Mouse (Mus musculus): ENCODE data around the gene Gltp. TPM values are rescaled to one million over a fixed set of nuclear protein-coding genes. Genes with fewer than 3 reads are reported as not detected.

The Gltp gene
- total RNA-seq, 1 experiment from 2014 or later: 43.3 TPM

DNA sequence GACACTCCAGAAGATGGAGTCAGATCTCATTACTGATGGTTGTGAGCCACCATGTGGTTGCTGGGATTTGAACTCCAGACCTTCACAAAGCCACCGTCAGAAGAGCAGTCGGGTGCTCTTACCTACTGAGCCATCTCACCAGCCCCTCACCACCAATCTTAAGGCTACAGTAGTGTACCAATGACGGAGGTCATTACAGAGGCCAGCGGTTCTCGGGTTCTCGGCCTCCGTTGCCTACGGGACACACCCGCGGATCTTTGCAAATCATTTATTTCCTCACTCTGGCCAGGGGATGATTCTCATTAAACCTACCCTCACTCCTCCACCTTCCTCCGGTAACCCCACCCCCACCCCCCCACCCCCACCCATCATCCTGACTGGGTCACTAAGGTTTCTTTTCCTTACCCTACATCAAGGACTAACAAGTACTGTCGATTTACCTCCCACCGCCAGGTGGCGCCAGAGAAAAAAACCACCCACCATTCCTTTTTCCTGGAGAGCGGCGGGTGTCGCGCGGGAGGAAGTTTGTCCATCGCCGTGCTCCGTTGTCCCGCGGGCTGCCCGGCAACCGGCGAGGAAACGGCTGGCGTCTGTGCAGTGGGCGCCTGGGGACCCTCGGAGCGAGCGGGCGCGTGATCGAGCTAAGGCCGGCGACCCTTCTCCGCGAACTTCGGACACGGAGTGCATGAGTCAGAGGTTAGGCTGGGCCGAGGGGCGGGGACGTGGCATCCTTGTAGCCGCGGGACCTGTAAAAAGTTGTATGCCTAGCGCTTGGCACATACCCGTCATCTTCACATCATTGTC, 16.7 kb upstream of the Gltp start, which contains the start of gene Tchp:
Gene Tchp (plus strand): TSS at position 496 of the 804 bp plus-strand sequence.
- ATAC-seq (ENCODE audit: extremely low read depth, insufficient number of reproducible peaks, low FRiP score, poor library complexity, severe bottlenecking): peak; percentile 70

- ATAC-seq (ENCODE audit: extremely low read depth, insufficient number of reproducible peaks, low FRiP score, poor library complexity, severe bottlenecking): no peak; the same call in 1 of the 2 replicates
Measured at GRCm38 (mm10) chr5:114702403-114703392, 11.9 kb upstream of the Gltp start.

DNA sequence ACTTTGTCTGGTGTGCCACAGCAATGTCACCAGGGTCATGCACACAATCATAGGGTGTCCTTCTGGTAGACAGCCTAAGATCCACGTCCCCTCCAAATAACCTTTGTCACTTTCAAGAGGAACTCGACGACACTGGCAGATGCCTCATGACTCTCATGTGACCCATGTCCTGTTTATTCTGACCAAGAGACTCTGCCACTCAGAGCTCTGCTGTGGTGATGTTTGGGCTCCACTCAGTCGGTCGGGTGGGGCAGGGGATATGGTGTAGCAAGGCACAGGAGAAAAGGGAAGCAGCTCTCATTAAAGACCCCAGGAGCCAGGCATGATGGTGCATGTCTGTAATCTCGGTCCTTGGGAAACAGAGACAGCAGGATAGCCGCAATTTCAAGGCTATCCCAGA, 8.2 kb upstream of the Gltp start:
- no peak for ATAC-seq (ENCODE audit: extremely low read depth, insufficient number of reproducible peaks, low FRiP score, poor library complexity, severe bottlenecking)

DNA sequence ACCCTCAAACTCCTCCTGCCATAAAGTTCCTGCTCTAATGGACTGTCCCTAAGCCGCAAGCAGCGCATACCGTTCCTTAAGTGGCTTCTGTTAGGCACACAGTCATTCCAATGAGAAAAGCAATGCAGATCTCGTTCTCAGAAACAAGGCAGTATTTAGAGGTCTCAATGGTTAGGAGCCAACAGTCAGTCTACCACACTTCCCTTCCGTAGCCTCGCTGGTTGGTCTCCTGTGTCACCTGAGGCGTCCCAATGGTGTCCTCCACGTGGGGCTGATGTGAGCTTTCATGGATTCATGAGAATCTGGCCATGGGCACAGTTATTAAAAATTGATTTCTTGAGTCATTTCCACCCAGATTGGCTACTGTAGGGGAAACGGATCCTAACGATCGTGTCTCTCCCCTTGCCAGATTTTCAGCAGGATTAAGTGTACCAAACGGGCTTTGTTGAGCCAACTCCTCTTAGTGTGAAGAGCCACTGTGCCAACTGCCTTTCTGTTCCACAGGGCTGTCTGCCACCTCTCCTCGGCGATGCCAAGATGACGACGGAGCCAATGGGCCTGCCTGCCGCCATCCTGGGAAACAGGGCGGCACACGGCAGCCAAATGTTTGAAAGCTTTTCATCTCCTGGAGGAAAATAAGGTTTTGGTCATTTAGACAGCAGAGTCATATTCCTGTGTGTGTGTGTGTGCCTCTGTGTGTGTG, 7.4 kb upstream of the Gltp start:
- no peak for ATAC-seq (ENCODE audit: extremely low read depth, insufficient number of reproducible peaks, low FRiP score, poor library complexity, severe bottlenecking)

GRCm38 (mm10) chr5:114696939-114697338, 6.2 kb upstream of the Gltp start:
- ATAC-seq (ENCODE audit: extremely low read depth, insufficient number of reproducible peaks, low FRiP score, poor library complexity, severe bottlenecking): no peak

DNA sequence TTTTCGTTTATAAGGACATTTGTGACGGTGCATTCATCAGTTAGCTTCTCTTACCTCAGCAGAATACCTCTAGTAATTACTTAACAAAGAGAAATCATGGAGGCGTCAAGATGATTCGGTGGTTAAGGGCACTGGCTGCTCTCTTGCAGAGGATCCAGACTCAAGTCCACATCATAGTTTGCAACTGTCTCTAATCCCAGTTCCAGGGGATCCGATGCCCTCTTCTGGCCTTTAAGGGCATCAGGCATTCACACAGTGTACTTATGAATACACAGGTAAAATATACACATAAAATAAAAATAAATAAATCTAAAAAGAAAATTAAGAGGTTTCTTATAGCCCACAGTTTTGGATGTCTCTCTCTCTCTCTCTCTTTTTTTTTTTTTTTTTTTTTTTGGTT, 5.0 kb upstream of the Gltp start:
- ATAC-seq (ENCODE audit: extremely low read depth, insufficient number of reproducible peaks, low FRiP score, poor library complexity, severe bottlenecking): no peak

GRCm38 (mm10) chr5:114689700-114690366, 951 bp downstream of the Gltp start:
- ATAC-seq (ENCODE audit: extremely low read depth, insufficient number of reproducible peaks, low FRiP score, poor library complexity, severe bottlenecking): no peak

DNA sequence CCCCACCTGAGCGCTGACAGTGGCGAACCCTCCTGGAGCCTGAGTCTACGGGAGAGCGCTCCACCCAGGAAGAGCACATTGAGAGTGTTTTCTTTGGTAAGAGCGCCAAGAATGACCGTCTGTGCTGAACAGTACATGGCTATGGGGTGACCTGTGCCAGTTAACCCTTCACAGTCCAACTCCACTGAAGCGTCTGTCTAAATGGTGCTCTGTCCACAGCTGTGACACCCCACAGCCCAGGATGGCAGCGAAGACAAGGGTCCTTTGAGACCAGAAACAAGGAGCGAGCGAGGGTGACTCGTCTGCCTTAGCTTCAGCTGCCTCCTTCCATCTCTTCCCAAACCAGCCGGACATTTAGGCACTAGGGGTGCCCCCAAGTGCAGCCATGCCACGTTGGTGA, 2.1 kb downstream of the Gltp start:
- ATAC-seq (ENCODE audit: extremely low read depth, insufficient number of reproducible peaks, low FRiP score, poor library complexity, severe bottlenecking): no peak

DNA sequence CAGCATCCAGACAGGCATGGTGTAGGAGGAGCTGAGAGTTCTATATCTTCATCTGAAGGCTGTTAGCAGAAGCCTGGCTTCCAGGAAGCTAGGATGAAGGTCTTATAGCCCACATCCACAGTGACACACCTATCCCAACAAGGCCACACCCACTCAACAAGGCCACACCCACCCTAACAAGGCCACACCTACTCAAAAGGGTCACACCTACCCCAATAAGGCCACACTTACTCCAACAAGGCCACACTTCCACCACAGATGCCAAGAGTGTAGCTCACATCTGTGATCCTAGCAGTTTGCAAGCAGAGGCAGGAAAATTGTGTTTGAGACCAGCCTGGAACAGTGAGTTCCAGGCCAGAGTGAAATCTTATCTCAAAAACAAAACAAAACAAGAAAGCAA, 2.9 kb downstream of the Gltp start:
- ATAC-seq (ENCODE audit: extremely low read depth, insufficient number of reproducible peaks, low FRiP score, poor library complexity, severe bottlenecking): no peak

DNA sequence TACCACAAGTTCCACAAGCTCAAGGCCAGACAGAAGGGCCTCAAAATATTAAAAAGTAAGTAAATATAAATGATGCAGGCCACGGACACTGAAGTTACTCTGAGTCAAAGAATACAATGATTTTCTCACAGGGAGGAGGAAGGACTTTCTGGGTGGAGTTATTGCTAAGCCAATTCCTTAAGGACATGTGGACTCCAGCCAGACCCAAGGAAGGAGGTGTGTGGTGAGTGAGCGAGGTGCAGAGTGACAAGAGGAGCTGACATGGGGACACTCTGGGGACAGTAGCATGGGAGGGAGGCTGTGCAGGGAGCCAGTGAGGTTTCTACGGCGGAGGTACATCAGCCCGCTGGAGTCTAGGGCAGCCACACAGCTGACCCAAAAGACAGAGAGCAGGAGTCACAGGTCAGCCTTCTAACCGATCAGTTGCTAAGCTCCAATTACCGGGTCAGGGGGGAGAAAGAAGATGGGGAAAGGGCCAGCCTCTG, 4.0 kb downstream of the Gltp start:
- ATAC-seq (ENCODE audit: extremely low read depth, insufficient number of reproducible peaks, low FRiP score, poor library complexity, severe bottlenecking): no peak

GRCm38 (mm10) chr5:114685986-114686385, 4.8 kb downstream of the Gltp start:
- ATAC-seq (ENCODE audit: extremely low read depth, insufficient number of reproducible peaks, low FRiP score, poor library complexity, severe bottlenecking): no peak

- ATAC-seq (ENCODE audit: extremely low read depth, insufficient number of reproducible peaks, low FRiP score, poor library complexity, severe bottlenecking): peak; percentile 21; the same call in 1 of the 2 replicates
Measured at GRCm38 (mm10) chr5:114681717-114682116, 9.1 kb downstream of the Gltp start.

DNA sequence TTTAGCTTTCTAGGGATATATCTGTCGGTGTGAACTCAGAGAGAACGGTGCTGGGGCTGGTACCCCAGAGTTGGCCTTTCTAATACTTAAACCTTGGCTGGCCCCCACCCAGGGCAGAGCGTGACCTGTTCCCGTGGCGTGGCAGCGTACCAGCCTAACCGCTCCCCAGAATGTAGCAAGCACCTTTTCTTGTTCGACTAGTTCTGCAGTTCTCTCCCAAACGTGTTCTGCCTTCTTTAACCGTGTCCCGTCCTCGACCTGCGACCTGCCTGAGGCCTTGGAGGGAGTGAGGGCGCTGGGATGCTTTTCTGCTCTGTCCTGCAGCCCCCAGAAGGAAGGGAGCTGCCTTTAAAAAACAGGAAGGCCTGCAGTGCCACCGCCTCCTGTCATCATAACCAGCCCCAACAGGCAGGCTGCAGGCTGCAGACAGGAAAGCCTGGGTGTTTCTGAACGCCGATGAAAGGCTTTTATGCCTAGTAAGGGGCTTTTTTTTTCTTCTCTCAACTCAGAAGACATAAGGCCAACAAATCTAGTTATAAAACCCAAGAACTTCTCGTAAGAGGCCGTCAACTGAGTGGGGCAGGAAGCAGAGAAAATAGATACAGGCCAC, 10.0 kb downstream of the Gltp start:
- ATAC-seq (ENCODE audit: extremely low read depth, insufficient number of reproducible peaks, low FRiP score, poor library complexity, severe bottlenecking): no peak

- no peak for ATAC-seq (ENCODE audit: extremely low read depth, insufficient number of reproducible peaks, low FRiP score, poor library complexity, severe bottlenecking)
Measured at GRCm38 (mm10) chr5:114679841-114680591, 10.8 kb downstream of the Gltp start.

- ATAC-seq (ENCODE audit: extremely low read depth, insufficient number of reproducible peaks, low FRiP score, poor library complexity, severe bottlenecking): no peak
Measured at GRCm38 (mm10) chr5:114674594-114674993, 16.2 kb downstream of the Gltp start.

DNA sequence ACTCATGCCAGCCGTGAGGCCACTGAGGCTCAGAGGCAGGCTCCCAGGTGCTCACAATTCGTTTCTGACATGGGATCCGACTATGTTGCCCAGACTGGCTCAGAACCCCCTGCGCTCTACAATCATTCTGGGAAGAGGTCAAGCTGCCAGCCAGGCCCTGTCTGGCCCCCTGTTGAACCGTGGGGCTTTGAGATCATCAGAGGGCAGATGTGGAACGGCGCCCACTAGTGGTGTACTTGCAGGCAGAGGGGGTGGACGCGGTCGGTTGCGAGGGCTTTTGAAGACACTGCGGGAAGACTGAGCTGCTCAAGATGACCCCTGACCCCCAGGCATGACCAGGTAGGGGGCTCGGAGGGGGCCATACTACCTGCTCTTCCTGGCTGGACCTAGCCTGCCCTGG, 17.7 kb downstream of the Gltp start:
- ATAC-seq (ENCODE audit: extremely low read depth, insufficient number of reproducible peaks, low FRiP score, poor library complexity, severe bottlenecking): no peak

- no peak for ATAC-seq (ENCODE audit: extremely low read depth, insufficient number of reproducible peaks, low FRiP score, poor library complexity, severe bottlenecking)
Measured at GRCm38 (mm10) chr5:114669014-114669413, 21.8 kb downstream of the Gltp start.

All from neutrophil, adult 5-6 weeks (primary cell).